Mouse (Mus musculus) embryo, embryonic 9.5 days (tissue): Measurements from ENCODE around the gene Calr3.

Source experiments
- DNase-seq: peaks from one replicate; pipeline ENCODE4 v3.0.0-alpha.2; 2017; ENCODE audit errors: extremely low spot score

Calr3 gene

DNA sequence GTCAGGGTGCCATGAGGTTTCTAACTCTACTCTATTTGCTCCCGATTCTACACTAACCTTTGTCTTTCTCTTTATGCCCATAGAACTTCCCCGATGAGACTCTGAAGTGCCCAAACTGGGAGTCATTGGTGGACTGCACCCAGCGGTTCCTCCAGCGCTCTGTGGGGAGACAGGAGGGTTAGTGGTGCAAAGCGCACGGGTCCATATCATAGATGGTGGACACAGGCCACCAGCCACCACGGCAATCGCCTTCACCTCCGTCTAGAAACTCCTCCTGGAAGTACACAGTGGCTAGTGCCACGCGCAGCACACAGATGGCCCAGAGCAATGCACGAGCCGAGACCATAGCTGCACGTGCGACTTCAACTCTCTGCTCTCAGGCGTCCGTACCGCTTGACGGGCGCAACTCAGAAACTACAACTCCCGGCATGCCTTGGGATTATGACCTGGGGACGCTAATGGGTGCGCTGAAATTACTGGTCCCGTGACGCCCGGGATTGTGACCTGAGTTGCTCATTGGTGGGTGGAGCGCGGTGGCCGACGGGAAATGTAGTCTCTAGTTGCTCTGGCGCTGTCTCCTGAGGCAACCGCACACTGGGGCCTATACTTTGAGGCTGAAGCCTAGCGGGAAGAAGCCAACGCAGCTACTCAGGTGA lies at the start of gene Calr3, which contains the start of gene 1700030K09Rik:
Calr3 (minus strand) TSS at position 533 of the 656 bp plus-strand sequence.
1700030K09Rik (plus strand) TSS at position 543 of the 656 bp plus-strand sequence.
- peak; percentile 96 for DNase-seq

DNA sequence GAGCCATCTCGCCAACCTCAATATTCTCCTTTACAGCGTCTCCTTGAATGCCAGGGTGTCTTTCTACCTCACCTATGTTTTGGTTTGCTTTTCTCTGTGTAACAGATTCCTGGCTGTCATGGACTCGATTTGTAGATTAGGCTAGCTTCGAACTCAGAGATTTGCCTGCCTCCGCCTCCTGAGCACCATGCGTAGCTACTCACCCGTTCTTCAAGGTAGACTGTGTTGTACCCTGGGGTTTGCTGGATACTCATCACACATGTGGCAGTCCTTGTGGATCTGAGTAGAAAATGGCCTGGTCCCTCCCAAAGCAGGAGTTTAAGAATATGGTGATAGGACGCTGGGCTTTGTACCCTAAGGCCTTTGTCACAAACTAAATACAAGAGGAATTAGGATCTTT lies 49.7 kb upstream of the Calr3 start:
- peak; percentile 20 for DNase-seq

DNA sequence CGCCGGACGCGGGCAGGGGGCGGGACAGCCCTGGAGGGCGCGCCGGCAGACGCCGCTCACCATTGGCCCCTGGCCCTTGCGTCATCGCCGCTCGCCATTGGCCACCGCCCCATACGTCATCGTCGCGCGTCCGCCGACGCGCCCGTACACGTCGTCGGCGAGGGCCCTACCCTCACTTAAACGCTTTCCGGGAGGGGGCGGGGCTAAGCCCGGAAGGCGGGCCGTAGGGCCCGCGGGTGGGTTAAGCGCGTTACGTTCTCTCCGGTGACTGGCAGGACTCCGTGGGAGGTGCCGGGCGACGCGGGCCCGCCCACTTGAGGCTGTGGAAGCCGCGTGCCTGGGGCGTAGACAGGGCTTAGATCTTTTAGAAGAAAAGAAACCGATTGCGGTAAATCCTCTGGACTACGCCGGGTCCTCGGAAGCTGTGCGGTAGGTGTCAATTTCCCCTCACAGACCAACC lies 49.0 kb upstream of the Calr3 start:
- DNase-seq = peak; percentile 99

DNA sequence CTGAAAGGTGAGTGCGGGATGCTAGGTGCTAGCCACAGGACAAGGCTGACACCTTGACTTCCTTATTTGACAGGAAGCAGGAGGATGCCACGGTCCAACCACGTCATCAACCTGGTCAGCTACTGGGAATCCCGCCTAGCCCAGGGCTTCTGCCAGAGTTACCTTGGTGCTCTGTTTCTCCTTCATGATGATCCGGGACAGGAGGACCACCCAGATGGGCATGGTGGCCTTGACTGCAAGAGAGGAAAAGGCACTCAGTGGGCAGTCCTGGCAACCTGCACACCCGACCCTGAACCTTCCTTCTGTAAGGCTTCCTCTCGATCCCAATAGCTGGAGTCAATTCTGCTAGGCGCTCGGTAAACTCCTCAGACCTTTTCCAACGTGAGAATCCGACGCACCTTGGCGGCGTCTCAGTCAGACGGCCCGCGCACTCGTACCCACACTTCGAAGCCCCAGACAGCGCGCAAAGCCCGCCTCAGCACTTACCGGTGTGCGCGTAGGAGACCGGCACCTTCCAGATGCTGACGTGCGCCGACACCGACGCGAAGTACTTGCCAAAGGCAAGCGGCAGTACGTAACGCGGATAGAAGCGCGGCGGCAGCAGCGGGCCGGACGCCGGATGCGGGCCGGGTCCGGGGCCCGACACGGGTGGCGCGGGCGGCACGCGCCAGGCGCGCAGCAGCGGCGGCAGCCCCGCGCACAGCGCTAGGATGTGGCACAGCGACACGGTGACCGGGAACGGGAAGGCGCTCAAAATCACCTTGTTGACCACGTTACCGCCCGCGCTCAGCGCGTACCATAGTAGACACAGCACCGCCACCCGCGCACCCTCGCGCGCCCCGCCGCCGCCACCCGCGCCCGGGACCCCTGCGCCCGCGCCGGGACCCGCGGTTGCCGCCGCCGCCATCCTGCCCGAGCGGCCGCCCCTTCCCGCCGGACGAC lies 48.3 kb upstream of the Calr3 start, which contains the start of gene Slc35e1:
Slc35e1 (minus strand) TSS at position 935 of the 942 bp plus-strand sequence.
- peak; percentile 16 for DNase-seq

DNA sequence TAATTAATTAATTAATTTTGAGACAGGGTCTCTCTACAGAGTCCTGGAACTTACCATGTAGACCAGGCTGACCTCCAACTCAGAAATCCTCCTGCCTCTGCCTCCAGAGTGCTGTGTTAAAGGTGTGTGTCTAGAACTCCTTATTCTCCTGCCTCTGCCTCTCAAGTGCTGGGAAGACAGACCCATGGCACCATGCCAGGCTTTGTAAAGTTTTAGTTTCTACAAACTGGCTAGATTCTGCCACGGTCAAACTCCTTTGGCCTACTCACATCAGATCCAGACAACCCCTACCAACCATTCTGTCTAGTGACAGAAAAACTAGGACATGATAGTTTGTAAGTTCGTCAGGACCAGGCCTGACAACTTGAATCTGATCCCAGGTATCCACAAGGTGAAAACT lies 47.3 kb upstream of the Calr3 start:
- DNase-seq = no peak

DNA sequence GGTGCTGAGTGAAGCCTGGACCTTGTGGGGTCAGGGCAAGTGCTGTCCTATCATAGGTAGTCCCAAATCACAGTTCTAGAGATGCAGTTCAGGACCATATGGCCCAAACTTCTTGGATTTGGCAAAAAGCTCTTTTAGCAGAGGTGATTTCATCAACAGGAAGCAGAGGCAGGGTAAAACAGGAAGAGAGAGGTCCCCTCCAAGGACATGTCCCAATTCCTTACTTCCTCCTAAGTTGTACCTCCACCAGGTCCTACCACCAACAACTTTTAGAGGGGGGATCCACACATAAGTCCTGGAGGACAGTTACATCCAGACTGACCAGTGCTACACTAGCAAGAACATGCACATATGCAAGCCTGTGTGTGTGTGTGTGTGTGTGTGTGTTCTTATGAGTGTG lies 43.3 kb upstream of the Calr3 start:
- DNase-seq = no peak

DNA sequence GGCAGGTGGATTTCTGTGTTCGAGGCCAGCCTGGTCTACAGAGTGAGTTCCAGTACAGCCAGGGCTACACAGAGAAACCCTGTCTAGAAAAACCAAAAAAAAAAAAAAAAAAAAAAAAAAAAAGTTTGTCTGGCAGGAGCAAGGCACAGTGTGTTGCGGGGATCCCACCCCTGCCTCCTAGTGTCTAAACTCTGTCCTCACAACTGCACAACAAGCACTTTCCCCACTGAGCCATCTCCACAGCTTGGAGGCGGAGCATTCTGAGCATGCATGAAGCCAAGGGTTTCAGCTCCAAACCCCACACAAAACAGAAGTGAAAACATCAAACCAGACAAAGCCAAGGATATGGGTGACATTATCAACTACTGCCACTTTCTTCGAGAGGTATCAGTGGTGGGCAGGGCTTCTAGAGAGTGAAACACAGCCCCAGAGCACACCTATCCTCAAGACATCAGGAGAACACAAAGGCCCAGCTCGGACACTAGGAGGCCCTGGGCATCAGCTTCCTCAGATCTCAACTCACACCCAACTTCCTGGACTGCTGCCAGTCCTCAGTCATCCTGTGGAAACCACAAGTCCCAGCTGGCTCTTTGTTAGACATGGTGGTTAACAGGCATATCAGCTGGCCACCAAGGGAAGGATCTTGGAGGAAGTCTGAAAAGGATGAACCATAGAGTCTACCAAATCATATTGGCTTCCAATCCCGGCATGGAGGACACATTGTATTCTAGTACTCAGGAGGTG lies 42.0 kb upstream of the Calr3 start:
- DNase-seq = no peak

DNA sequence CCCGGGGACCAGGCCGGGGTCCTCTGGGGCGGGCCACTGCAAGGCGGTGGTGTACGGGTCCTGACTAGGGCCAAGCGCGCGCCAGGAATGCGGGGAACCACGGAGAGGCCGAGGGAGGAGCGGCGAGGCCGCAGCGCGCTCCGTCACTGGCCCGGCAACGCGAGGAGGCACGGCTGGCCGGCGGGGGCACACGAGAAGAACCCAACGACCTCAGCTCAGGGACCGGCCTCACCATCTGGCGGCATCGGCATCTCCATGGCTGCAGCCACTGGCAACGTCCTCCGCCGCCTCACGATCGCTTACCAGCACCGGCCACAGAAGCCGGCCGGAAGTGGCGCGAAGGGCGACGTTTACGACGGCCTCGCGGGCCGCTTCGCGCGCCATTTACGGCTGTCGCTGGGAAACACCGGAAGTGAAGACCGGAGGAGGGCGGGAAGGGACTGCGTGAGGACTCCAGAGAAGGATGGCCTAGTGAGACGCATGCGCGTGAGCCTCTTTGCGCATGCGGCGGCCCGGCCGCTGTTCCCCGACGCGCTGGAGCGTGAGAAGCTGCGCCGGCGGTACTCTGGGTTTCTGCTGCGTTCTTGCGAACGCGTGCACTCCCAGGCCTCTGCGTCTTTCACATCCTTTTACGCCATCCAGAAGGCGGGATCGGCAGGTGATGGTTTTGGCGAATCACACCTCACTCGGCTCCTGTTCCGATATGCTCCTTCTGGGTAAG lies 31.3 kb upstream of the Calr3 start, which contains the start of gene Cherp:
Cherp (minus strand) TSS at position 401 of the 721 bp plus-strand sequence.
- peak; percentile 95 for DNase-seq

DNA sequence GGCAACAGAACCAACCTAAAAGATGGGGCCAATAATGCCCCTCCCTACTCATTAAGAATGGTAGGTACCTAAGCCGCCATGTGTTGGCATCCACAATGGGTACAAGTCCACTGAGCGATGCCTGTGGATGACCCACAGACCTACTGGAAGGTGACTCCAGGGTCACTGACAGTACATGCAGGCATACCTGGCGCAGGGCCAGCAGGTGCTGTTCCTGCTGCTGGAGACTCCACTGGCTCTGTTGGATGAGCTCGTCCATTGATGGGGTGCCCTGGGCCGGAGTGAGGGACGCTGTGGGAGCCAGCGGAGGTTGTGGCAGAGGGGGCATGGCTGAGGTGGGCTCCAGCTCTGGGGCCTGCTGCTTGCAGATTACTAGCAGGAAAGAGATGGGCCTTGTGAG lies 27.0 kb upstream of the Calr3 start:
- no peak for DNase-seq

DNA sequence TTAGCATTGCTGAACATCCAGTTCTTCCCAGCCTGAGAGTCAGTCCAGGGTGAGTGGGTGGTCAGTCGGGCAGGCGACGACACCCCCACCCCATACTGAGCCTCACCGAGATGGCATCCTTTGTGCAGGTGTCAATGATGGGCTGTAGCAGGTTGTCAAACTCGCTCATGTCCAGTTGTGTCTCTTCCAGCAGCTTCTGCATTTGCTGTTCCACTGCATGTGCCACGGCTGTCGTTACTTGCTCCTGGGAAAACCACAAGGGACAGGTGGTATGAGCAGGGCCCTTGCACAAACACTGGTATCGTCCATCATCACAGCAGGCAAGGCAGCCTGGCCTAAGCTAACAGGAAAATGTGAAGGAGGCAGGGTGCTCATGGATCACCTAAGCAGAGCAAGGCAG lies 26.3 kb upstream of the Calr3 start:
- no peak for DNase-seq

DNA sequence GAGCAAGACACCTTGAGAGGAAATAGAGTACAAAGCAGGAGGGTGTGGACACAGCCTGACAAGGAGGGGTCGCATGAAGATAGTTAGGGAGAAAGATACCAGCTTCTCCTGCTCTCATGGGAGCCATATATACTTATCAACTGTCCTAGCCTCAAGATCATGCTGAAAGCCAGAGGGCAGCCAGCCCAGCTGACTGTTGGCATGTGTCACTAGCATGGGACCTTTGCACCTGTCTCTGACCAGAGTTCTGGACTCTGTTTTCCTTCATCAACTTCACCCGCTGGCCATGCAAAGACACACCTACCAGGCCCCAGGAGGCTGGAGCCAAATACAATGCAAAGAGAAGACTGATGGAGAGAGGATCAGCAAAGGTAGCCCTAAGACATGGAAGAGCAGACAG lies 25.6 kb upstream of the Calr3 start:
- no peak for DNase-seq

DNA sequence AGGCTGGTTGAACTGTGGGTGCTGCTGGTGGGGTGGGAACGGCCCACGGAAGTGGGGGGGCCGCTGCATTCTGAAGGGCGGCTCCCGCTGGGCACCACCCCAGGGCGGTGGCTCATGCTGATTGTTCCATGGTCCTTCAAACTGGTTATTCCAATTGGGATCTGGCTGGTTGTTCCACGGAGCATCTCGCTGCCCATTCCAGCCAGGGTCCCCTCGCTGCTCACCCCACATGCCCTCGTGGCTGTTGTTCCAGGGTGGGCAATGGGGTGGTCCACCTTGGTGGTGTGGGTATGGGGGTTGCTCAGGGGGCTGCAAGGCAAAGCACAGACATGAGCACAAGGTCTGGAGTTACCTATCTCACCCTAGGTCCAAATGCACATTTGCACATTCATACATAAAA lies 20.5 kb upstream of the Calr3 start:
- no peak for DNase-seq

DNA sequence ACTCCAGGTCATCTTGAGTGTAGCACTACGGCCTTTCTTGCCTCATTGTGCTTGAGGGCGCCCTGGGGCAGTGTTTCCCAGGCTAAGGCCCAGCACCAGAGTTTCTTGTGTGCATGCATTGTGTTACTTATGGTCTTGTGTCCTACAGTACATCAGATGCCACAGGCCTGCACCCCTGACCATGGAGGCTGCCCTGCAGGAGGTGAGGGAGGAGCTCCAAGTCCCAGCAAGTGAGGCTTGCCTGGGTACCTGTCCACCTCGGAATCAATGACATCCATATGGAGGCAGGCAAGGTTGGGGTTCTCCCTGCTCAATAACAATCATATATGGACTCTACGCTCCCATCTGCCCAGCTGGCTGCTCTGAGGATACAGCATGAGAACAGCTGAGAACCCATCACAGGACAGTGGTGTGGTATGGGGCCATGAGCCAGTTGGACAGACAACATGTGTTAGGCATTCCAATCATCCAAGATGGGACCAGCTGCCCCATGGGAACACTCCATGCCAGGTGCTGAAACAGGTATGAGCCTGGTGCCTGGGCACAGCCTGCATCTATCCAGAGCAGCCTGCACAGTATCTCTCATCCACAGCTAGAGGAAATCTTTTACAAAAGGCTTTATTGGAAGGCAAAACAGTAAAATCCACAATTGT lies 16.3 kb upstream of the Calr3 start:
- DNase-seq = no peak

DNA sequence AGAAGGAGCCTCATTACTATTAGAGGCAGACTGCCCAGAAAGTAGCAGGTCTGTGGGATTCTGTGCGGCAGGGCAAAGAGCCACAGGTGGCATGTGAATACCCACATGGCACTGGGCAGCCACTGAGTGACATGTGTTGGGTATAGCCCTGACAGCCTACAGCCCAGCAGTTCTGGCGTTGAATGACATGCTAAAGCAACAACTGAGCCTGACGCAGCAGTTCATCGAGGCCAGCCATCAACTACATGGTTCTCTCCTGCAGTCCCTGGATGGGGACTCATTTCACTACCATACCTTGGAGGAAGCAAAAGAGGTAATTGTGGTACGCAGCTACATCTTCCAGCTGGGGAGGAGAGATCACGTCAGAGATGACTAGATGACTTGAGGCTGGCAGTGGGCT lies 14.8 kb upstream of the Calr3 start:
- no peak for DNase-seq

DNA sequence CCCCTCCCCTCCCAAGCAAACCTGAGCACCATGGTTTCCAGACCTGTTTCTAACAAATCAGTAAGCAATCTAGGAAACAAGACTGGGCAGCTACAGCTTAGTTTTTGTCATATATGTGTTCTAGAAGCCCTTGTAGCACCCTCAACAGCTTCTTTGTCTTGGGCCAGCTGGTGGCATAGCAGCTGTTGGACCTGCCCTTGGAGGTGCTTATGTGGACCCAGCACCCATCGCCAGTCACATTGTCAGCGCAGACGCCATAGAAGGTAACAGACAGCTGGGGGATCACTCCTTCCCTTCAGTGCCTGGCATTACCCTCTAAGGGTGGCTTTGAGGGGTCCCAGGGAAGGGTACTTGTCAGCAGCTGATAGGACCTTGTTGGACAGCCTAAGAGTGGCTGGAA lies 14.1 kb upstream of the Calr3 start:
- no peak for DNase-seq

DNA sequence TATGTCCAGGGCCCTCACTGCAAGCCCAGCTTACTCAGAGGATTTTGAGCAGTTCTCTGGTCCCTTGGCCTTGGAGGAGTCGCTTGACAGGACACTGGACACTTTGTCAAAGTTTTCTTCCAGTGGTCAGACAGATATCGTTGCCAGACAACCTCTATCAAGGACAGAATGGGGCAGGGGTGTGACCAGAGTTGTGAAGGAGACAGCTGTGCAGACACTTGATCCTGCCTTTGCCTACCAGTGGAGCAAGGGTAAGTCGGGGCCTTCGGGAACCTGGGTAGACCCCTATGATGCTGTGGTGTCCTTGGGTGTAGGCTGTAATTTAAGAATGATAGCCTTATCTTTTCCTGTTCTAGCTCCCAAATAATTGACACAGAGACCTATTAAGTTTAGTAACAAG lies 11.6 kb upstream of the Calr3 start:
- no peak for DNase-seq

DNA sequence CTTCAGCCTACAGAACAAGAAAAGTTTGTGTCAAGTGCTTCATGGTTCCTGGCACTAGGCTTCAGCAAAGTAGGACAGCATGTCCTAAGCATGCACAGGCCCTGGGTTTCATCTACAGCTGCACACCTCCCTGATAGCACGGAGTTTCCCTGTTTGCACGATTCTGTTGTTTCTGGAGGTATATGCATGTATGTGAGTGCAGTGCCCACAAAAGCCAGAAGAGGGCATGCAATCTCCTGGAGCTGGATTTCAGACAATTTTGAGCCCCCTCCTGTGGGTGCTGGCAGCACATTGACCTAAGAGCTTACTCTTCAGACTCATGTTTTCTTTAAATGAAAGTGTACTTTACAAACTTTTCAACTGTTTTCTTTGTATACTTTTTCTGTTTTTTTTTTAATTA lies 10.2 kb upstream of the Calr3 start:
- DNase-seq = no peak

DNA sequence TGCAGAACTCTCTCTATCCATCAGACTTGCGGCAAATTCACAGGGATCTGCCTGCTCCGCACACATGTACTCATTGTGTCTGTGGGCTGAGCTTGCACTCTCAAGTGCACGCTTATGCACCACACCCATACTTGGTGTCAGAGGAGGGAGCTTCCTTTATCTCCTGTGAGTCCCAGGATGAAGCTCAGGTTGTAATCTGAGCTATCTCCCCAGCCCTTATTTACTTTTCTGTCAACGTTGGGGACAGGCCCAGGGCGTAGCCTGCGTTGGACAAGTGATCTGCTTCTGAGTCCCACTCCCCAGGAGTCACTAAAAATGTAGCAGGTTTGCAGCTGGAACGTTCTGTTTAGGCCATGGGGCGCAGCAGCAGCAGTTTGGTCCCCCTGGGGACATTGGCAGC lies 7.8 kb upstream of the Calr3 start:
- no peak for DNase-seq

DNA sequence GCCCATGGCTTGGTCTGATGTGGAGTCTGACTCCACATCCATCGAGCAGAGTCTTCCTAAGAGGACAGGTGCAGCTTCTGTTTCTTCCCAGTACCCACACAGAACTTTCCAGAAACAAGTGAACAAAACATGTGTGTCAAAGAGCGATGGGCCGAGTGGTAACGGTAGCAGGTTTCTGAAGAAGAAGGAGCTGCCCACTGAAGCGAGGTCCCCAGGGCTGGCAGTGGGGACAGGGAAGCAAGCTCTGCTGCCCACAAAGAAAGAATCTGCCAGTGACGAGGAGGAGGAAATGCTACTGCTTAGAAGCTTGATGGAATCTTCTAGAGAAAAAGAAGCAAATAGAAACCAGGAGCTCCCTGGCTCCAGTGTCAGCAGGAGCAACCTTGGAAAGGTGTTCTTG lies 1.4 kb upstream of the Calr3 start:
- DNase-seq = no peak

DNA sequence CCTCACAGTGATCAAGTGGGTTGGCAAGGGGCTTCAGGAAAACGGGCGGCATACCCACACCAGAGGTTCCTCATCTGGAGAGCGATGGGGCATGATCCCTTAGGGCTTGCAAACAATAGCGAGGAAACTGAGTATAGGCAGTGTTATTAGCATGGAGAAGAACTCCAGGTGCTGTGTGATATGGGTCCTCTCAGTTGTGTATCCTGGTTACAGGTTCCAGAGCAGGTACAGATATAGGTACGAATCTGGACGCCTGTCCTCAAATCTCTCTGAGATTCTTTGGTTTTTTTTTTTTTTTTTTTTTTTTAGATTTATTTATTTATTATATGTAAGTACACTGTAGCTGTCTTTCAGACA lies 302 bp upstream of the Calr3 start:
- DNase-seq = no peak
